Mouse (Mus musculus): ENCODE data around the gene Pbld1.
A peak's percentile ranks its signal among the peaks of the same experiment; 100 is the strongest.

DNA sequence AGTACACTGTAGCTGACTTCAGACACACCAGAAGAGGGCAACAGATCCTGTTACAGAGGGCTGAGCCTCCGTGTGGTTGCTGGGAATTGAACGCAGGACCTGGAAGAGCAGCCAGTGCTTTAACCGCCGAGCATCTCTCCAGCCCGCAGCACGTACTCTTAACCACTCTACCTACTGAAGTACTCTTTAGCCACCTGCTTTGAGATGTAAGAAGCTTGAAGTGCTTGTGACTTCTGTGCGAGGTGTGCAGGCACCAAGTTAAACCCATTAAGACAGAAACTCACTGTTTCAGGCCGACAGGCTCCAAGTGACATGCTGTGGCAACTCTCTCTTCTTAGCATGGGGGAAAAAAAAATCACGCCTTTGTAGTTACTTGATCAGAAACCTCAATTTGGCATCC lies 45.8 kb upstream of the Pbld1 start:
- peak; percentile 22; the same call in 1 of the 2 replicates for TF ChIP-seq CTCF (IDR thresholded peaks at IDR 0.05)
- TF ChIP-seq EP300 (IDR thresholded peaks at IDR 0.05) = no peak

All from lung, postnatal 0 days (tissue).